Mouse (Mus musculus): ENCODE measurements around the gene Slx. TPM values are rescaled to one million over a fixed set of nuclear protein-coding genes. Genes with fewer than 3 reads are reported as not detected.
"Not testable (repeated sequence)": the region's sequence is repeated elsewhere in the genome, so short reads cannot be mapped to it uniquely, and the experiment has no call there.

The Slx gene
- polyA plus RNA-seq (2021) = not detected

- CTCF ChIA-PET; H3K27me3 ChIP-seq; DNase-seq (ENCODE audit: low read depth, low spot score); ATAC-seq; in situ Hi-C loops (cut with MboI; ENCODE audit: low pct_unique_long_range_greater_than_20kb); POLR2A ChIA-PET: not testable (repeated sequence)
Measured at GRCm38 (mm10) chrX:26545465-26545864, at the start of gene Slx. Gene Slx, minus strand, starts transcription at chrX:26545565.

Other genes with a start within 250 kb of the Slx start
- gene Gm2030, start 235.5 kb downstream of the Slx start, polyA plus RNA-seq (2021) = not detected
- not detected for gene Gm14525, start 157.1 kb upstream of the Slx start, polyA plus RNA-seq (2021)

Data from Patski (cell line).